Mouse (Mus musculus) midbrain, embryonic 16.5 days (tissue): ENCODE results near the gene Aars2. TPM values are rescaled to one million over a fixed set of nuclear protein-coding genes. Genes with fewer than 3 reads are reported as not detected.

Source experiments
- ATAC-seq: fragments of 200-750 bp; cut with Nextera tagmentation; 2 replicates; pipeline ENCODE4 v1.8.0; 2017; ENCODE audit warnings: moderate TSS enrichment
- H3K27ac ChIP-seq: fragments of 300-500 bp; sonication (generic); 2 replicates; pipeline ENCODE4 v1.5.1; 2014; ENCODE audit warnings: mild to moderate bottlenecking, low read length, mixed read lengths
- H3K27me3 ChIP-seq: fragments of 300-500 bp; sonication (generic); 2 replicates; pipeline ENCODE4 v1.6.1; 2014; ENCODE audit warnings: low read depth, low read length, mixed read lengths; ENCODE audit not compliant: control insufficient read depth, insufficient read depth
- H3K36me3 ChIP-seq: fragments of 300-500 bp; sonication (generic); 2 replicates; pipeline ENCODE4 v1.6.1; 2014; ENCODE audit warnings: mild to moderate bottlenecking, low read length, moderate library complexity, mixed read lengths; ENCODE audit not compliant: control insufficient read depth, insufficient read depth
- H3K4me1 ChIP-seq: fragments of 300-500 bp; sonication (generic); 2 replicates; pipeline ENCODE4 v1.6.1; 2014; ENCODE audit warnings: mild to moderate bottlenecking, low read length, mixed read lengths; ENCODE audit not compliant: control insufficient read depth, insufficient read depth
- H3K4me2 ChIP-seq: fragments of 300-500 bp; sonication (generic); 2 replicates; pipeline ENCODE4 v1.6.1; 2014; ENCODE audit warnings: mild to moderate bottlenecking, low read length, mixed read lengths
- H3K4me3 ChIP-seq: fragments of 300-500 bp; sonication (generic); 2 replicates; pipeline ENCODE4 v1.5.1; 2014; ENCODE audit warnings: low read depth, mild to moderate bottlenecking, low read length, moderate library complexity, mixed read lengths
- H3K9ac ChIP-seq: fragments of 300-500 bp; sonication (generic); 2 replicates; pipeline ENCODE4 v1.6.1; 2014; ENCODE audit warnings: low read depth, low read length, mixed read lengths
- H3K9me3 ChIP-seq: fragments of 300-500 bp; sonication (generic); replicated peaks from 2 replicates; pipeline ENCODE4 v1.6.1; 2014; ENCODE audit warnings: mild to moderate bottlenecking, low read length, mixed read lengths; ENCODE audit not compliant: control insufficient read depth, poor library complexity, severe bottlenecking
- WGBS: fragments of 180-500 bp; shearing (Covaris S2); extraction: QIAGEN DNeasy Blood & Tissue Kit; methylation state at CpG from one replicate; pipeline ENCODE4 v1.1.7; 2014; 5-methylcytosine and 5-hydroxymethylcytosine counted together
- polyA plus RNA-seq: library from polyadenylated mRNA; unstranded; fragments of >200 nt; fragmentation: Nextera tagmentation; extraction: Ambion mirVana; gene quantifications from 2 replicates; pipeline ENCODE4 v1.2.1, GENCODE M21; 2015

The Aars2 gene
- polyA plus RNA-seq, 1 experiment from 2014 or later, result 17.6 TPM

DNA sequence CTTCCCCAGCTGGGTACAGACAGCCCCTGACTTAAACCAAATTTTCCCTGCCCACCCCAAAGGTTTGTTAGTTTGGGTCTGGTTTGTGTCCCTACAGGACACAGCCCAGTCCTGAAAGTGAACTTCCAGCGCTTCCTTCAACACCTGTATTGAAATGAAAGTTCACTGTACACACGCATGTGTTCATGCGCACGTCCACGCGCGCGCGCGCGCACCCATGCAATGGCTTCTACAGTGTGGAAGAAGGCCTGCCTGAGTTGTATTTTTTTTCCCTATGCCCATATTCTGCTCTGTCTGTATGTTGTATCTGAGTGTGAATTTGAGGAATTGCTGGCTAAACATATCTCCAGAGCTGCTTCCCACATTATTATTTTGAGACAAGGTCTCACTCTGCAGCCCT lies 58.5 kb downstream of the Aars2 start:
- Histone ChIP-seq H3K9ac (peak overlapping the region; percentile 88; the same call in 1 of the 2 replicates), H3K9me3 (no peaks in the 10 kb centered on the region), H3K27me3 (no peaks in the 10 kb centered on the region), H3K4me3 (peak overlapping the region; percentile 77; the same call in 1 of the 2 replicates), H3K4me1 (peaks cover 18% of the 10 kb centered on the region), H3K27ac (no peak overlapping the region), H3K36me3 (peaks cover 29% of the 10 kb centered on the region), H3K4me2 (peak overlapping the region; percentile 96)
- WGBS, result 95% methylated on average over 11 of the region's 11 CpGs
- no peak for ATAC-seq

- H3K4me3 ChIP-seq, result no peak overlapping the region
- no peak overlapping the region for H3K9ac ChIP-seq
- peaks cover 38% of the 10 kb centered on the region for H3K36me3 ChIP-seq
- ATAC-seq, result no peak
- H3K4me2 ChIP-seq, result no peak overlapping the region
- H3K9me3 ChIP-seq, result no peaks in the 10 kb centered on the region
- 82% methylated on average over 1 of the region's 1 CpGs for WGBS
- peaks cover 26% of the 10 kb centered on the region for H3K4me1 ChIP-seq
- no peaks in the 10 kb centered on the region for H3K27me3 ChIP-seq
- H3K27ac ChIP-seq, result no peak overlapping the region
Observed at GRCm38 (mm10) chr17:45566031-45566359, 59.4 kb downstream of the Aars2 start.

DNA sequence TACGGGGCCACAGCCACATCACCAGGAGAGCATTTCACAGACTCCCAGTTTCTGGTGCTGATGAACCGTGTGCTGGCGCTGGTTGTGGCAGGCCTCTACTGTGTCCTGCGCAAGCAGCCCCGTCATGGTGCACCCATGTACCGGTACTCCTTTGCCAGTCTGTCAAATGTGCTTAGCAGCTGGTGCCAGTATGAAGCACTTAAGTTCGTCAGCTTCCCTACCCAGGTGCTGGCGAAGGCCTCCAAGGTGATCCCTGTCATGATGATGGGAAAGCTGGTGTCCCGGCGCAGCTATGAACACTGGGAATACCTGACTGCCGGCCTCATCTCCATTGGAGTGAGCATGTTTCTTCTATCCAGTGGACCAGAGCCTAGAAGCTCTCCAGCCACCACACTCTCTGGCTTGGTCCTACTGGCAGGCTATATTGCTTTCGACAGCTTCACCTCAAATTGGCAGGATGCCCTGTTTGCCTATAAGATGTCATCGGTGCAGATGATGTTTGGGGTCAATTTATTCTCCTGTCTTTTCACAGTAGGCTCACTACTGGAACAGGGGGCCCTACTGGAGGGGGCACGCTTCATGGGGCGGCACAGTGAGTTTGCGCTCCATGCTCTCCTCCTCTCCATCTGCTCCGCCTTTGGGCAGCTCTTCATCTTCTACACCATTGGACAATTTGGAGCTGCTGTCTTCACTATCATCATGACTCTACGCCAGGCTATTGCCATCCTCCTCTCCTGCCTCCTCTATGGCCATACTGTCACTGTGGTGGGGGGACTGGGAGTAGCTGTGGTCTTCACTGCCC lies 59.9 kb downstream of the Aars2 start:
- Histone ChIP-seq H3K9ac (no peak overlapping the region), H3K4me3 (no peak overlapping the region), H3K4me1 (peaks cover 32% of the 10 kb centered on the region), H3K27ac (no peak overlapping the region), H3K9me3 (no peaks in the 10 kb centered on the region), H3K36me3 (peaks cover 44% of the 10 kb centered on the region), H3K4me2 (no peak overlapping the region), H3K27me3 (no peaks in the 10 kb centered on the region)
- no peak for ATAC-seq
- WGBS, result 76% methylated on average over 18 of the region's 18 CpGs

- Histone ChIP-seq H3K4me3 (no peak overlapping the region), H3K9me3 (no peaks in the 10 kb centered on the region), H3K36me3 (peaks cover 45% of the 10 kb centered on the region), H3K4me1 (peaks cover 35% of the 10 kb centered on the region), H3K27ac (no peak overlapping the region), H3K27me3 (no peaks in the 10 kb centered on the region), H3K4me2 (no peak overlapping the region), H3K9ac (no peak overlapping the region)
- WGBS, result 21% methylated on average over 4 of the region's 4 CpGs
- no peak for ATAC-seq
Observed at GRCm38 (mm10) chr17:45567162-45567601, 60.5 kb downstream of the Aars2 start.

DNA sequence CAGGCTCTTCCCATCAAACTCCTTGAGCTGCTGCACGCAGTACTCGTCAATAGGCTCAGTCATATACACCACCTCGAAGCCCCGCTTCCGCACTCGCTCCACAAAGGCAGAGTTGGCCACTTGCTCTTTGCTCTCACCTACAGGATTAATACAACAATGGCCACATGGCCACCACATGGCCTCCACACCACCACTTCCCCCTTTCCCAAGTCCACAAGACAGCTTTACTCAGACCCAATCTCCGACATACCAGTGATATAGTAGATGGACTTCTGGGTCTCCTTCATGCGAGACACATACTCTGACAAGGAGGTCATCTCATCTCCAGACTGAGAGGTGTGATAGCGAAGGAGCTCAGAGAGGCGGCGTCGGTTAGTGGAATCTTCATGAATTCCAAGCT lies 62.3 kb downstream of the Aars2 start:
- ATAC-seq, result no peak
- H3K4me3 ChIP-seq, result no peak overlapping the region
- peaks cover 35% of the 10 kb centered on the region for H3K4me1 ChIP-seq
- peaks cover 45% of the 10 kb centered on the region for H3K36me3 ChIP-seq
- WGBS, result 86% methylated on average over 12 of the region's 12 CpGs
- no peaks in the 10 kb centered on the region for H3K27me3 ChIP-seq
- no peak overlapping the region for H3K27ac ChIP-seq
- no peaks in the 10 kb centered on the region for H3K9me3 ChIP-seq
- H3K9ac ChIP-seq, result no peak overlapping the region
- no peak overlapping the region for H3K4me2 ChIP-seq

GRCm38 (mm10) chr17:45569999-45570398 lies 63.4 kb downstream of the Aars2 start:
- no peaks in the 10 kb centered on the region for H3K9me3 ChIP-seq
- no peak overlapping the region for H3K4me3 ChIP-seq
- H3K27ac ChIP-seq, result no peak overlapping the region
- H3K9ac ChIP-seq, result no peak overlapping the region
- peaks cover 45% of the 10 kb centered on the region for H3K36me3 ChIP-seq
- H3K27me3 ChIP-seq, result no peaks in the 10 kb centered on the region
- no peak overlapping the region for H3K4me2 ChIP-seq
- WGBS, result 85% methylated on average over 4 of the region's 4 CpGs
- no peak for ATAC-seq
- peaks cover 37% of the 10 kb centered on the region for H3K4me1 ChIP-seq

Other genes with a start within 250 kb of the Aars2 start
- 58.6 and 67.5 TPM in 2 replicates for gene Cdc5l, start 73.1 kb upstream of the Aars2 start, polyA plus RNA-seq
- 2.5 and 3.1 TPM in 2 replicates for gene Spats1, start 31.4 kb upstream of the Aars2 start, polyA plus RNA-seq
- 4.3 and 5.0 TPM in 2 replicates for gene Tcte1, start 16.6 kb downstream of the Aars2 start, polyA plus RNA-seq
- 31.0 and 32.5 TPM in 2 replicates for gene Tmem151b, start 42.8 kb downstream of the Aars2 start, polyA plus RNA-seq
- gene Nfkbie, start 48.9 kb downstream of the Aars2 start, polyA plus RNA-seq, result 3.6 and 3.7 TPM in 2 replicates
- 76.0 and 79.6 TPM in 2 replicates for gene Slc35b2, start 57.0 kb downstream of the Aars2 start, polyA plus RNA-seq
- gene Hsp90ab1, start 66.4 kb downstream of the Aars2 start, polyA plus RNA-seq, result 1,403 and 1,446 TPM in 2 replicates
- gene Slc29a1, start 92.8 kb downstream of the Aars2 start, polyA plus RNA-seq, result 37.8 and 40.7 TPM in 2 replicates
- gene Mymx, start 95.3 kb downstream of the Aars2 start, polyA plus RNA-seq, result not detected in 2 replicates
- gene Capn11, start 152.5 kb downstream of the Aars2 start, polyA plus RNA-seq, result 0.46 and 0.89 TPM in 2 replicates
- 115 and 118 TPM in 2 replicates for gene Mrpl14, start 179.5 kb downstream of the Aars2 start, polyA plus RNA-seq
- 150 and 155 TPM in 2 replicates for gene Tmem63b, start 180.1 kb downstream of the Aars2 start, polyA plus RNA-seq
- gene 1600014C23Rik, start 227.0 kb downstream of the Aars2 start, polyA plus RNA-seq, result 0.46 TPM in 1 of 2 replicates, not detected in the other